Mouse (Mus musculus): ENCODE data around the gene Olfr1156.

Gene Olfr1156

DNA sequence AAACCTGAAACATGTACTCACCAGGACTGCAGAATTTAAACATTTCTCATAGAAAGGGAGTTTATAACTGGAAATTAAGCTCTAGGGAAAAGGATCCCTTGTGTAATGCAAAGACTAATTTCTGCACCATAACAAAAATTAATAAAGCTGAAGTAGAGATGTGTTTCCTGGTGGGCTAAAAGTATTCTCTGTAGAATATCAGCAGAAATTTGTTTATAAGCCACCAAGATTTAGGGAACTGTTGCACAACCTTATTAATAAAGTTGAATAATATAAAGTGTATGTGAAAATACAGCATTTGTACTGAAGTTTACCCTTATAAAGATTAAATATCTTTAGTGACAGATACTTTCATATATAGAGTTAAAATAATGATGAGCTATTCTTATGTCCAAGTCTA is at the start of gene Olfr1156:
Gene Olfr1156, minus strand, starts transcription at position 101 of the 400 bp plus-strand sequence.
- no peak for DNase-seq (ENCODE audit: low spot score in 2 of 2)

DNA sequence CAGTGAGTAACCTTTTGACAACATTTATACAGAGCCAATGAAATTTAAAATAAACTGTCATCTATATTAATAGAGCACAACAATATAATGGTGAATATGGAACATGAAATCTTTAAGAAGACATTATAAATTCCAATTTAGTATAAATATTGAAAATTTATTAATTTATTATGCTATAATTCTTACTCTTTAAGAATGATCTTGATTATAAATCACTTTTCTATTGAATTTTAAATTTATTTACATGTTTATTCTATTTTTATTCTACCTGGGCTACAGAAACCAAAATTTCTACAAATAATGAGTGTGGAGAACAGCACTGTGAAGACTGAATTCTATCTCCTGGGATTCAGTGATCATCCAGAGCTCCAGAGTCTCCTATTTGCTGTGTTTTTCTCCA is 36.9 kb upstream of the Olfr1156 start, which contains the start of gene Olfr1158:
Gene Olfr1158, plus strand, starts transcription at position 301 of the 400 bp plus-strand sequence.
- no peak for DNase-seq (ENCODE audit: low spot score in 2 of 2)

DNA sequence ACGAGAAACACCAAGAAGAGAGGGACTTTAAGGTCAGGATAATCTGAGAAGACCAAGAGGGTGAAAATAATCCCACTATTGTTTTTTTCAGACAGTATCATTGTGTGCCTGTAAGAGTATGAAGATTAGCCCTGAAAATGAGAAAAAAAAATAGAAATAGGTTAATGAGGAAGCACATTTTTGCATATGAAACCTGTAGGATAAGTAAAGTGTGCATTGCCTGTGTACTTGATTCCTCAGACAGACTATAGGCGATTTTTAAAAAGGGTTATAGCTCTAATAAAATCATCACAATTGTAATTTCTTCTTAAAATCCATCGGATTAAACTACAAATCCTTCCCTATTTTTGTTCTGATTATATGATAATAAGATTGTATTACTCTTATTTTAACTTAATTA is 21.7 kb upstream of the Olfr1156 start, which contains the start of gene Olfr74:
Gene Olfr74, minus strand, starts transcription at position 101 of the 400 bp plus-strand sequence.
- no peak for DNase-seq (ENCODE audit: low spot score in 2 of 2)

DNA sequence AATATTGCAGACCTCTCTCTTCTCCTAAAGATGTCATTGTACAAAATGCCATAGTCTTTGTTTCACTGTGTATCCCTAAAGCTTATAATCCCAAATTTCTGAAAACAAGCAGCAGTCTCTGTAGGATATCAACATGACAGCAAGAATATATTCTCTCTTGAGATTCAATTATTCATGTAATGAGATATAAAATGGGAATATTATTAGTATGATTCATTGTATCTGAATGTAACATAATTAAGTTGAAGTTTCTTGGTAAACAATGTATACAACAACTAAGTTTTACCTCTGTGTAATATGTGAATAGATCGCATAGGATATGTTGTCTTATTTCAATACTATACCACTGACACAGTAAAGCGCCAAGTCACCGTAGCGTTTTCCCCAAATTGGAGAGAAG is 15.3 kb upstream of the Olfr1156 start, which contains the start of gene Olfr1157:
Gene Olfr1157, minus strand, starts transcription at position 101 of the 400 bp plus-strand sequence.
- no peak for DNase-seq (ENCODE audit: low spot score in 2 of 2)

DNA sequence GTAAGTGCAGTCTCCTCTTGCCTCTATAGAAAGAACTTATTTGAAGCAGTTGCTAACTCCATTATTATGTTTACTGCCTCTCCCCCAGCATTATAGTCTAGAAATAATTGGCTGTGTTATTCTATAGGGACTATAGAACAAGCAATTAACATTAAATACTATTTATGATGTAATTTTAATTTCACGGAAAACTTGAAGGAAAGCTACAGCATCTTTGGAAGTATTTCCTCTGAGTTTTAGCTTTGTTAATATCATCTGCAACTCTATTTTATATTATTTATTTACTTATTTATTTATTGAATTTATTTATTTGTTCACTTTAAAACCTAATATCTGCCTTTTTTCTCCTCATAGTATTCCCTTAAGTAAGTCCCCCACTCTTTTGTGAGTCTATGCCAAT is 7.9 kb downstream of the Olfr1156 start, which contains the start of gene Olfr1155:
Gene Olfr1155, minus strand, starts transcription at position 101 of the 400 bp plus-strand sequence.
- no peak for DNase-seq (ENCODE audit: low spot score in 2 of 2)

DNA sequence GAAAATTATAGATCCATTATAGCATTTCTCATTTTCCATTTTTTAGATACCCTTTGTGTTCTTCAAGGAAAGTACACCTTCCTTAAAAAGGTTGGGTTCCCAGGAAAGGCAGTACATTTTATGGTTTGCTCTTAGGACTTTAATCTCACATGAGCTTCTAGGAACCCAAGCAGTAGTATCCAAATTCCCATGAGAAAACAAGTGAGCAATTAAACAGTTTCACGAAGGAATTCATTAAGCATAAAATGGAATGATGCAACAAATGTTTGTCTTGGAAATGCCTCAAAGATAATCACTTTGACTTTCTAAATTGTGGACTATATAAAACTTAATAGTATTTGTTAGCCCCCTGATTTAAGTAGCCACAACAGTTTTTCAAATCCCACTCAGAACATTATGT is 47.8 kb downstream of the Olfr1156 start, which contains the start of gene Olfr1154:
Gene Olfr1154, minus strand, starts transcription at position 101 of the 400 bp plus-strand sequence.
- DNase-seq (ENCODE audit: low spot score in 2 of 2) = no peak

Measured in right cerebral cortex, adult 2 months (tissue).